Mouse (Mus musculus): ENCODE results near the gene Pigt.

- TF ChIP-seq POLR2A (IDR thresholded peaks at IDR 0.05; ENCODE audit: insufficient read depth, low read depth, low read length) (no peak), CTCF (IDR thresholded peaks at IDR 0.05) (no peak)
These were observed 40.9 kb upstream of the Pigt start for GRCm38 (mm10) chr2:164456413-164456812.
